Mouse (Mus musculus) thymus, adult 2 months (tissue): ENCODE measurements around the gene Fah.

ENCODE experiments used
- CTCF ChIP-seq: fragments of 200-500 bp; IDR thresholded peaks from 2 replicates; pipeline ENCODE4 v1.5.1; 2012; ENCODE audit warnings: mild to moderate bottlenecking, control low read depth, low read length, moderate library complexity, borderline replicate concordance; ENCODE audit not compliant: control insufficient read depth, poor library complexity, insufficient read depth; ENCODE audit errors: extremely low read depth
- POLR2A ChIP-seq: fragments of 200-500 bp; IDR thresholded peaks from 2 replicates; pipeline ENCODE4 v1.6.1; 2012; ENCODE audit warnings: mild to moderate bottlenecking, low read length, control low read depth, moderate library complexity; ENCODE audit not compliant: control insufficient read depth, poor library complexity, insufficient read depth; ENCODE audit errors: extremely low read depth

DNA sequence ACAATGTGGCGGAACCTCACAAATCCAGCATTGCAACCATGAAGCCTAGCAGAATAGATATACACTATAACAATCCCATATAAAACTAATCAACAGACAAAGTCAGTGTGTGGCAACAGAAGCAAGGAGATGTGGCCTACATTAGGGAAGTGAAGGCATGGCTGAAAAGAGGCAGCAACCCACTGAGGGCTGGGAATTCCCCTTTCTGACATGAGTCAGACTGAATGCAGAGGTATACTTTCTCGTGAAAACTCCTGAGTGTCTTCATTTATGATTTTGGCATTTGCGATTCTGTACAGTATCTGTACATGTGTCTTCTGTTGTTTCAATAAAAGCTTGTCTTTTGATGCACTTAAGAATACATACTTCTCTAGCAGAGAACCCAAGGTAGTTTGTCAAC is 15.2 kb downstream of the Fah start:
- no peak for TF ChIP-seq CTCF
- no peak for TF ChIP-seq POLR2A
